Mouse (Mus musculus) C2C12 (cell line): ENCODE measurements around the gene Ripk4. TPM values are rescaled to one million over a fixed set of nuclear protein-coding genes. Genes with fewer than 3 reads are reported as not detected.

Experiments
- H3K27me3 ChIP-seq: one replicate; pipeline ENCODE4 v1.6.1; 2011; ENCODE audit not compliant: control insufficient read depth, insufficient read depth, insufficient read length
- H3K36me3 ChIP-seq: one replicate; pipeline ENCODE4 v1.6.1; 2011; ENCODE audit not compliant: control insufficient read depth, insufficient read depth
- H3K4me3 ChIP-seq: one replicate; pipeline ENCODE4 v1.5.1; 2011; ENCODE audit warnings: mild to moderate bottlenecking, control low read depth; ENCODE audit not compliant: poor library complexity, insufficient read depth, severe bottlenecking
- H3K79me2 ChIP-seq: one replicate; pipeline ENCODE4 v1.6.1; 2011; ENCODE audit not compliant: control insufficient read depth, insufficient read depth
- H3K79me3 ChIP-seq: one replicate; pipeline ENCODE4 v1.6.1; 2011; ENCODE audit warnings: low read depth, control low read depth
- H3ac ChIP-seq: one replicate; pipeline ENCODE3; 2011; ENCODE audit warnings: low read depth; ENCODE audit not compliant: control insufficient read depth, insufficient read length
- CEBPB ChIP-seq: IDR thresholded peaks from one replicate; pipeline ENCODE4 v1.6.1; 2011; ENCODE audit warnings: low read depth, mild to moderate bottlenecking, control low read depth, moderate library complexity
- CTCF ChIP-seq: IDR thresholded peaks from one replicate; pipeline ENCODE4 v1.5.1; 2011; ENCODE audit not compliant: control insufficient read depth, insufficient read depth, insufficient read length
- FOSL1 ChIP-seq: IDR thresholded peaks from one replicate; pipeline ENCODE4 v1.8.0; 2011; ENCODE audit warnings: mild to moderate bottlenecking, low read length; ENCODE audit not compliant: poor library complexity, insufficient read depth, severe bottlenecking
- MAX ChIP-seq: IDR thresholded peaks from one replicate; pipeline ENCODE4 v1.6.1; 2011; ENCODE audit warnings: mild to moderate bottlenecking, control low read depth
- MYOD1 ChIP-seq: IDR thresholded peaks from one replicate; pipeline ENCODE4 v1.6.1; 2011; ENCODE audit warnings: low read depth; ENCODE audit not compliant: control insufficient read depth, insufficient read length
- MYOG ChIP-seq: IDR thresholded peaks from one replicate; pipeline ENCODE4 v1.6.1; 2011; ENCODE audit not compliant: control insufficient read depth, insufficient read length; ENCODE audit errors: extremely low read depth
- USF1 ChIP-seq: IDR thresholded peaks from one replicate; pipeline ENCODE4 v1.6.1; 2011; ENCODE audit warnings: low read depth, mild to moderate bottlenecking, control low read depth, moderate library complexity
- polyA plus RNA-seq: library from polyadenylated mRNA; unstranded; fragments of >200 nt; fragmentation: generic; extraction: Trizol; gene quantifications from one replicate; pipeline ENCODE4 v1.2.1, GENCODE M21; 2012; ENCODE audit warnings: missing spikeins

Ripk4 gene
- polyA plus RNA-seq, 1 experiment = not detected

GRCm38 (mm10) chr16:97697769-97698168 is 65.8 kb downstream of the Ripk4 start:
- TF ChIP-seq MYOD1 = no peak
- no peak overlapping the region for H3ac ChIP-seq

DNA sequence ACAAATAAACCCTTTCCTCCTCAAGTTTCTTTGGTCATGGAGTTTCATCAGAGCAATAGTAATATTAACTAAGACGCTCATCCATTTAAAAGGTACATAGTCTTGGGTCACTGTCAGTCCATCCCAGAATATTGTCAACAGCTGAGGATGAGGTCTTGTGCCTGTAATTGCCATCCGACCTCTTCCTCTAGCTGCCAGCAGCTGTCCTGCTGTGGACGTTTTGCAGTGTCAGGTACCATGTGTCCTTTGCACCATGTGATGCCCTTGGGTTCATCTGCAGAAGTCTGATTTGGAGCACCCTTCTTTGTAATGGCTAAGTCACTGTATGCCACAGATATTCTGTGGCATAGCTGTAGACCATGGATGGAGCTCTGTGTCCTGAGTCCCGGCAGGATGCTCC is 67.9 kb downstream of the Ripk4 start:
- no peaks in the 10 kb centered on the region for H3K79me3 ChIP-seq
- TF ChIP-seq MYOG (no peak), MAX (no peak), MYOD1 (no peak), CTCF (no peak), CEBPB (no peak), FOSL1 (no peak), USF1 (no peak)
- H3K27me3 ChIP-seq = no peaks in the 10 kb centered on the region
- no peak overlapping the region for H3ac ChIP-seq
- no peak overlapping the region for H3K4me3 ChIP-seq
- H3K36me3 ChIP-seq = no peaks in the 10 kb centered on the region
- H3K79me2 ChIP-seq = no peaks in the 10 kb centered on the region

More at GRCm38 (mm10) chr16:97697769-97698168, 65.8 kb downstream of the Ripk4 start:
- H3K79me2 ChIP-seq = no peaks in the 10 kb centered on the region
- no peak overlapping the region for H3K4me3 ChIP-seq
- no peaks in the 10 kb centered on the region for H3K27me3 ChIP-seq
- no peaks in the 10 kb centered on the region for H3K36me3 ChIP-seq
- no peaks in the 10 kb centered on the region for H3K79me3 ChIP-seq

Other genes with a start within 250 kb of the Ripk4 start
- gene Fam3b, start 249.0 kb downstream of the Ripk4 start, polyA plus RNA-seq = not detected
- gene Tmprss2, start 152.6 kb downstream of the Ripk4 start, polyA plus RNA-seq = not detected
- 4.4 TPM for gene Prdm15, start 88.1 kb upstream of the Ripk4 start, polyA plus RNA-seq
- 9.3 TPM for gene C2cd2, start 198.8 kb upstream of the Ripk4 start, polyA plus RNA-seq
- gene Zbtb21, start 198.8 kb upstream of the Ripk4 start, polyA plus RNA-seq = 11.5 TPM
- gene B230307C23Rik, start 233.5 kb upstream of the Ripk4 start, polyA plus RNA-seq = 5.2 TPM